Mouse (Mus musculus) spleen, adult 2 months (tissue): ENCODE measurements around the gene Fgf6.

ENCODE experiments used
- CTCF ChIP-seq: fragments of 200-500 bp; IDR thresholded peaks from 2 replicates; pipeline ENCODE4 v1.5.1; 2011; ENCODE audit warnings: mild to moderate bottlenecking, inconsistent platforms; ENCODE audit not compliant: insufficient read depth, insufficient read length, insufficient replicate concordance; ENCODE audit errors: extremely low read depth
- POLR2A ChIP-seq: fragments of 200-500 bp; IDR thresholded peaks from 2 replicates; pipeline ENCODE4 v1.6.1; 2011; ENCODE audit warnings: low read depth, low read length, inconsistent platforms

- TF ChIP-seq CTCF (no peak), POLR2A (no peak)
These were observed 29.5 kb downstream of the Fgf6 start for GRCm38 (mm10) chr6:127044909-127045308.
